Mouse (Mus musculus): Measurements from ENCODE around the gene Slc26a8. TPM values are rescaled to one million over a fixed set of nuclear protein-coding genes. Genes with fewer than 3 reads are reported as not detected.

The Slc26a8 gene
- polyA plus RNA-seq, 2 experiments = 0.77 to 2.6 TPM

DNA sequence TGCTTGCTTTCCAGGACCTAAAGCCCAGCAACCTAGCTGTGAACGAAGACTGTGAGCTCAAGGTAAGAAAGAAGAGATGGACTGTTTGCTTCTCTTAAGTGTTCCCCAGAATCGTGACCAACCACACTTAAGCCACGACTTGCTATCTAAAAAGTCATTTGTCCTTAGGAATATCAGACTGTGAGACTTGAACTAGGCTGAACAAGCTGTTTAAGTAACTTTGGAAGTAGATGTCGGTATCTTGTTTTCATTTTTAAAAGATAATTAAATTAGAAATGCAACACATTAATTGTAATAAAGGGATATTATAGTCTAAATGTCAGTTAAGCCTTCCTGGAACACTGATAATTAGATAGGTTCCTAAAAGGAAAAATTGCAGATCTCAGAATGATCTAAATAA, 35.8 kb upstream of the Slc26a8 start, which contains the start of gene AC170998.1:
Gene AC170998.1, plus strand, starts transcription at position 301 of the 400 bp plus-strand sequence.
- DNase-seq (ENCODE audit: low spot score) (no peak), ATAC-seq (ENCODE audit: low FRiP score, low read depth) (no peak)
- H3K27me3 ChIP-seq (ENCODE audit: control insufficient read depth, insufficient read depth, low read length) = no peaks in the 10 kb centered on the region
- peaks cover 73% of the 10 kb centered on the region for H3K36me3 ChIP-seq (ENCODE audit: control insufficient read depth, insufficient read depth, low read length)
- H3K4me2 ChIP-seq (replicated peaks; ENCODE audit: low read depth, low read length, severe bottlenecking) = no peak within 1 kb of the TSS
- H3K27ac ChIP-seq (replicated peaks; ENCODE audit: low read depth, low read length) = no peak within 1 kb of the TSS
- H3K4me3 ChIP-seq (replicated peaks; ENCODE audit: low read length) = no peak within 1 kb of the TSS
- H3K9ac ChIP-seq (ENCODE audit: low read depth, low read length, severe bottlenecking) = no peak within 1 kb of the TSS
- H3K4me1 ChIP-seq (ENCODE audit: control insufficient read depth, insufficient read depth, low read length) = no peaks in the 10 kb centered on the region
- WGBS = 96% methylated on average over 4 of the region's 4 CpGs
- no peak for TF ChIP-seq POLR2A (IDR thresholded peaks at IDR 0.05; ENCODE audit: borderline replicate concordance, extremely low read depth, insufficient read depth, insufficient read length)
- no peaks in the 10 kb centered on the region for H3K9me3 ChIP-seq (ENCODE audit: control insufficient read depth, low read length)

DNA sequence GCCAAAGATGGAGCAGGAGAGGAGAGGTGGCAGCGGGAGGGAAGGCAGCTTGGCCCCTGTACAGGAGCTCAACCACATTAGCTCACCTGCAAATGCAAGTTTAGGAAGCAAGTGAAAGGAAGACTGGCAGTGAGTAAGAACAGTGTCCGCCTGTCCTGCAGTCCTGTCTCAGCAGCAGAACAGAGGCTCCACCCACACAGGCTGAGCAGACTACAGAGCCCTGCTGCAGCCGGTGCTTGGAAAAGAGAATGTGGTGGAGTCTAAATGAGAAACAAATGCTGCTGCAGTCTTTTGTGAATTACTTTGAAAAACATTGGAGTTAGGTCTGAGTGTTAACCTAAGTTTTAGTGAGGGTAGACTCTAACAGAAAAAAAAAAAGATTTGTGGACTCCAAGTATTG, 27.5 kb upstream of the Slc26a8 start:
- WGBS = 37% methylated on average over 3 of the region's 3 CpGs
- Histone ChIP-seq H3K4me3 (replicated peaks; ENCODE audit: low read length) (no peak overlapping the region), H3K36me3 (ENCODE audit: control insufficient read depth, insufficient read depth, low read length) (peaks cover 66% of the 10 kb centered on the region), H3K4me2 (replicated peaks; ENCODE audit: low read depth, low read length, severe bottlenecking) (no peak overlapping the region), H3K9me3 (ENCODE audit: control insufficient read depth, low read length) (no peaks in the 10 kb centered on the region), H3K27me3 (ENCODE audit: control insufficient read depth, insufficient read depth, low read length) (no peaks in the 10 kb centered on the region), H3K27ac (replicated peaks; ENCODE audit: low read depth, low read length) (no peak overlapping the region; the same call in 1 of the 2 replicates), H3K9ac (ENCODE audit: low read depth, low read length, severe bottlenecking) (no peak overlapping the region), H3K4me1 (ENCODE audit: control insufficient read depth, insufficient read depth, low read length) (peaks cover 4% of the 10 kb centered on the region; the same call in 1 of the 2 replicates)
- ATAC-seq (ENCODE audit: low FRiP score, low read depth) (no peak), DNase-seq (ENCODE audit: low spot score) (no peak)
- no peak for TF ChIP-seq POLR2A (IDR thresholded peaks at IDR 0.05; ENCODE audit: borderline replicate concordance, extremely low read depth, insufficient read depth, insufficient read length)

DNA sequence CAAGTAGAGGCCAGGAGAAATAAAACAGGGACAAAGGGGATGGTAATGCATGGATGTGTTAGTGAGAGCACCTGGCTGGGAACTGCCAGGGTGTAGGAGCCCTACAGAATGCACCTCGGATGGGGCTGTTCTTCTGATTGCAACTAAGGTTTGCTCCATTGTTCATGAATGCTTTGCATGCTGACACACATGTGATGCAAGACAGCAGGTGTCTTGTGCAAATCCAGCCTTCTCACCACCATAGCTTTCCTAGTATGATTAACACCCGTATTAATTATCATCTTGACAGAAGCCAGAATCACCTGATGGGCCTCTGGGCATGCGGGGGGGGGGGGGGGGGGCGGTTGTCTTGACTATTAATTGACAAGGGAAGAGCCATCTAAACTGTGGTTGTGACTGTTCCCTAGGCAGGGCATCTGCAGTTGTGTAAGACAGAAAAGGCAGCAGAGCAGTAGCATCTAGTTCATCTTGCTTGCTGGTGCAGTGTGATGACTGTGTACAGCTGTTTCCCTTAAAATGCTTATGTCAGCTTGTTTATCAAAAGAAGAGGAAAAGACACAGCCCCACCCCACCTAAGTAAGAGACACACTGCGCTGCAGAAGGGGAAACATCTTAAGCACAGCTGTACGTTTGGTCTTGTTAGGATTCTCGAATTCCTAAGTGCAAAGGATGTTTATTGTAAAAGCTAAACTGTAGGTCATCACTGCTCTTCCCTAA, 26.0 kb upstream of the Slc26a8 start:
- TF ChIP-seq POLR2A (IDR thresholded peaks at IDR 0.05; ENCODE audit: borderline replicate concordance, extremely low read depth, insufficient read depth, insufficient read length) = no peak
- ATAC-seq (ENCODE audit: low FRiP score, low read depth) = no peak
- Histone ChIP-seq H3K4me2 (replicated peaks; ENCODE audit: low read depth, low read length, severe bottlenecking) (no peak overlapping the region), H3K9me3 (ENCODE audit: control insufficient read depth, low read length) (no peaks in the 10 kb centered on the region), H3K9ac (ENCODE audit: low read depth, low read length, severe bottlenecking) (no peak overlapping the region), H3K4me1 (ENCODE audit: control insufficient read depth, insufficient read depth, low read length) (peaks cover 4% of the 10 kb centered on the region; the same call in 1 of the 2 replicates), H3K27me3 (ENCODE audit: control insufficient read depth, insufficient read depth, low read length) (no peaks in the 10 kb centered on the region), H3K36me3 (ENCODE audit: control insufficient read depth, insufficient read depth, low read length) (peaks cover 58% of the 10 kb centered on the region), H3K27ac (replicated peaks; ENCODE audit: low read depth, low read length) (no peak overlapping the region), H3K4me3 (replicated peaks; ENCODE audit: low read length) (no peak overlapping the region)
- WGBS = 74% methylated on average over 7 of the region's 7 CpGs
- DNase-seq (ENCODE audit: low spot score) = no peak

DNA sequence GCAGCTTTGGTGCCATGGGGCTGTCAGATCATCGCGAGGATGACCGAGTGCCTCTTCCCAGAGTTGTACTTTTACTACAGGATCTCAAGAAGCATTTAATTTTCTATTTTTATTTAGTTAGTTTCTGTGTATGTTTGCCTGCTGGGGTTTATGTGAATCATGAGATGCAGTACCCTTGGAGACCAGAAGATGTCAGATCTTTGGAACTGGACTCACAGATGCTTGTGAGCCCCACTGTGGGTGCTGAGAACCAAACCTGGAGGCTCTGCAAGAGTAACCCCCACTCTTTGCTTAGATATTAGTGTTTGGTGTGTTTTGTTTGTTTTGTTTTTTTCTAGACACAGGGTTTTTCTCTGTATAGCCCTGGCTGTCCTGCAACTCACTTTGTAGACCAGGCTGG, 24.0 kb upstream of the Slc26a8 start:
- WGBS = 92% methylated on average over 3 of the region's 3 CpGs

DNA sequence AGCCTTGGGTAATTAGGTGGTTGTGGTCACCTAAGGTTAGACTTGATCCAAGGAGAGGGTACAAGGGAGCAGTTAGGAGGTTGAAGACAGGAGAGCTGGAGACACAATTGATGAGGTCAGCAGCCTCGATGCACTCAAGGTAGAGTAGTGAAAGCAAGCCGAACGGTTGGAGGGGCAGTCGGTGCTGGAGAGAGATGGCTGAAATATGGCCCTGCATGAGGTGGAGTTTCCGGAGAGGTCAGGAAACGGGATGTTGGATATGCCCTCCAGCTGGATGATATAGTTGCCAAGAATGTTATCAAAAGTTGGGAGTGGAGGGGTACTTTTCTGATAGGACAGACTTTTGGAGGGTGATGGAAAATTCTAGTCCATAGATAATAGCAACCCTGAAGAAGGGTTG, 22.3 kb upstream of the Slc26a8 start:
- ATAC-seq (ENCODE audit: low FRiP score, low read depth) (no peak), DNase-seq (ENCODE audit: low spot score) (no peak)
- Histone ChIP-seq H3K4me3 (replicated peaks; ENCODE audit: low read length) (no peak overlapping the region), H3K4me1 (ENCODE audit: control insufficient read depth, insufficient read depth, low read length) (peaks cover 8% of the 10 kb centered on the region), H3K27ac (replicated peaks; ENCODE audit: low read depth, low read length) (no peak overlapping the region), H3K4me2 (replicated peaks; ENCODE audit: low read depth, low read length, severe bottlenecking) (no peak overlapping the region), H3K9ac (ENCODE audit: low read depth, low read length, severe bottlenecking) (no peak overlapping the region), H3K36me3 (ENCODE audit: control insufficient read depth, insufficient read depth, low read length) (peaks cover 38% of the 10 kb centered on the region), H3K9me3 (ENCODE audit: control insufficient read depth, low read length) (no peaks in the 10 kb centered on the region), H3K27me3 (ENCODE audit: control insufficient read depth, insufficient read depth, low read length) (no peaks in the 10 kb centered on the region)
- TF ChIP-seq POLR2A (IDR thresholded peaks at IDR 0.05; ENCODE audit: borderline replicate concordance, extremely low read depth, insufficient read depth, insufficient read length) = no peak
- WGBS = 86% methylated on average over 6 of the region's 6 CpGs

More for the DNA sequence above, 24.0 kb upstream of the Slc26a8 start:
- no peak for ATAC-seq (ENCODE audit: low FRiP score, low read depth)
- Histone ChIP-seq H3K27me3 (ENCODE audit: control insufficient read depth, insufficient read depth, low read length) (no peaks in the 10 kb centered on the region), H3K9ac (ENCODE audit: low read depth, low read length, severe bottlenecking) (no peak overlapping the region), H3K36me3 (ENCODE audit: control insufficient read depth, insufficient read depth, low read length) (peaks cover 46% of the 10 kb centered on the region), H3K27ac (replicated peaks; ENCODE audit: low read depth, low read length) (no peak overlapping the region), H3K4me2 (replicated peaks; ENCODE audit: low read depth, low read length, severe bottlenecking) (no peak overlapping the region), H3K4me1 (ENCODE audit: control insufficient read depth, insufficient read depth, low read length) (peaks cover 9% of the 10 kb centered on the region), H3K9me3 (ENCODE audit: control insufficient read depth, low read length) (no peaks in the 10 kb centered on the region), H3K4me3 (replicated peaks; ENCODE audit: low read length) (no peak overlapping the region)
- TF ChIP-seq POLR2A (IDR thresholded peaks at IDR 0.05; ENCODE audit: borderline replicate concordance, extremely low read depth, insufficient read depth, insufficient read length) = no peak
- DNase-seq (ENCODE audit: low spot score) = no peak
